In the genomic region with DNA sequence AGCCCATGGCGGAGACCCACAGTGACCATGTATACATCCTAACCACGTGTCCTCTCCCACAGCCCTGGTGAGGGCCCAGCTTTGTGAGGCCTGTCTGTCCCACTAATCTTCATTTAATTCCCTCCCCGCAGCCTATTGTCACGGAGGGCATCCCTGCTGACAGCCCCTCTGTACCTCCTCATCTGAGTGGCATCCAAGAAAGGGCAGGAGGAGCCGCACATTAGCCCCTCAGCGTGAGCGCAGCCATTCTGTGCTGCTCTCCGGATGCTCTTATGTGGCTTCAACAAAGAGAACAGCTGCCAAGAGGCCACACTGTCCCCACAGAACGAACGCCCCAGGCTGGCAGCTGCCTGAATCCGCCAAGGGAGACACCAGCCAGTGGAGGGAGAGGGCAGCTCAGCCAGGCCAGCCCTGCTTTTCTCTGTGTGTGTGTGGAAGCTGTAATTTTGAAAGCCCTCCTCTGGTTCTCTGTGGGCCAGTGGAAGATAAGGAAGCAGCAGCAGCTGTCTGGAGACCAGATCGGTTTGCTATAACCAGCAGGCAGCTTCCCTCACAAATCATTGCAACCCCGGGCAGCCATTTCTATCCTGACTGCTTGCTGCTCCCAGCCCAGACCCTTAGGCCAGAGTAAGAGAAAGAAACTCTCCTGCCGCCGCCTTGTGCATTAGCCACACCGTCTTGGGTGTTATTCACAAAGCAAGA, we compare ENCODE assay signal across 8 mouse cellular contexts.
DNase-seq lines count a peak whose midpoint lies in the region; ATAC-seq and TF ChIP-seq lines count a peak whose summit lies in the region.

No protein-coding gene starts in this region.

- H3K4me3 ChIP-seq in heart, embryonic 13.5 days, result no peak overlapping the region
- no peak overlapping the region for H3K4me3 ChIP-seq in intestine, embryonic 15.5 days (replicated peaks)
- H3K4me3 ChIP-seq in olfactory bulb, adult 2 months (ENCODE audit: insufficient read depth, low read depth, low read length), result no peak overlapping the region

- H3K4me2 ChIP-seq in heart, embryonic 13.5 days, result no peak overlapping the region
- no peak overlapping the region for H3K4me2 ChIP-seq in intestine, embryonic 15.5 days (replicated peaks)

- H3K9ac ChIP-seq in heart, embryonic 13.5 days, result 0 out of 2 replicates have a peak overlapping the region, but pooled peaks have one; percentile 8
- H3K9ac ChIP-seq in intestine, embryonic 15.5 days, result no peak overlapping the region

- TF ChIP-seq CTCF in olfactory bulb, adult 2 months (IDR thresholded peaks at IDR 0.05; ENCODE audit: insufficient read depth, low read depth, low read length), result no peak

- no peak for TF ChIP-seq POLR2A in olfactory bulb, adult 2 months (IDR thresholded peaks at IDR 0.05; ENCODE audit: insufficient read depth, low read depth, low read length)

- DNase-seq in heart, adult 9 months (ENCODE audit: low spot score in 2 of 2), result no peak
- DNase-seq in embryo, embryonic 11 days, result peak; percentile 75
- DNase-seq in liver, result no peak
- no peak for DNase-seq in layer of hippocampus, postnatal 25 days (ENCODE audit: extremely low spot score in 1 of 2, low spot score in 1 of 2)

- H3K4me1 ChIP-seq in heart, embryonic 13.5 days, result peaks cover 65% of the 10 kb centered on the region
- H3K4me1 ChIP-seq in intestine, embryonic 15.5 days (replicated peaks), result peaks cover 28% of the 10 kb centered on the region
- peaks cover 27% of the 10 kb centered on the region for H3K4me1 ChIP-seq in olfactory bulb, adult 2 months (ENCODE audit: control insufficient read depth, insufficient read depth, low read length)

- no peak for ATAC-seq in heart, embryonic 13.5 days (ENCODE audit: extremely low read depth, insufficient number of reproducible peaks, low FRiP score, low TSS enrichment)
- no peak for ATAC-seq in intestine, embryonic 15.5 days
- ATAC-seq in erythroblast, adult 5-6 weeks (replicated peaks; ENCODE audit: low FRiP score, poor library complexity, severe bottlenecking), result no peak

- 55% methylated on average over 16 of the region's 16 CpGs for WGBS in heart, embryonic 13.5 days
- WGBS in intestine, embryonic 15.5 days, result 58% methylated on average over 16 of the region's 16 CpGs
- 54% methylated on average over 16 of the region's 16 CpGs for WGBS in olfactory bulb, adult 2 months

- peak overlapping the region; percentile 6; the same call in 1 of the 2 replicates for H3K27ac ChIP-seq in heart, embryonic 13.5 days (replicated peaks)
- H3K27ac ChIP-seq in intestine, embryonic 15.5 days, result peak overlapping the region; percentile 54; the same call in 1 of the 2 replicates
- H3K27ac ChIP-seq in olfactory bulb, adult 2 months (ENCODE audit: insufficient read depth, low read depth, low read length), result peak overlapping the region; percentile 18; the same call in 1 of the 2 replicates

- H3K9me3 ChIP-seq in heart, embryonic 13.5 days, result no peaks in the 10 kb centered on the region
- no peaks in the 10 kb centered on the region for H3K9me3 ChIP-seq in intestine, embryonic 15.5 days

- peaks cover 27% of the 10 kb centered on the region for H3K36me3 ChIP-seq in heart, embryonic 13.5 days
- 0 out of 2 replicates have a peak, but pooled peaks cover 7% of the 10 kb centered on the region for H3K36me3 ChIP-seq in intestine, embryonic 15.5 days

- H3K27me3 ChIP-seq in heart, embryonic 13.5 days (replicated peaks), result no peaks in the 10 kb centered on the region
- H3K27me3 ChIP-seq in intestine, embryonic 15.5 days (replicated peaks), result no peaks in the 10 kb centered on the region
